Mouse (Mus musculus) natural killer cell, adult 2 months (primary cell): ENCODE results near the gene Fgfr3.

Experiments used
- DNase-seq, 2 experiments: peaks; one replicate each; pipeline ENCODE4 v3.0.0; 2022; ENCODE audit warnings: low spot score in 2 of 2

Fgfr3 gene

DNA sequence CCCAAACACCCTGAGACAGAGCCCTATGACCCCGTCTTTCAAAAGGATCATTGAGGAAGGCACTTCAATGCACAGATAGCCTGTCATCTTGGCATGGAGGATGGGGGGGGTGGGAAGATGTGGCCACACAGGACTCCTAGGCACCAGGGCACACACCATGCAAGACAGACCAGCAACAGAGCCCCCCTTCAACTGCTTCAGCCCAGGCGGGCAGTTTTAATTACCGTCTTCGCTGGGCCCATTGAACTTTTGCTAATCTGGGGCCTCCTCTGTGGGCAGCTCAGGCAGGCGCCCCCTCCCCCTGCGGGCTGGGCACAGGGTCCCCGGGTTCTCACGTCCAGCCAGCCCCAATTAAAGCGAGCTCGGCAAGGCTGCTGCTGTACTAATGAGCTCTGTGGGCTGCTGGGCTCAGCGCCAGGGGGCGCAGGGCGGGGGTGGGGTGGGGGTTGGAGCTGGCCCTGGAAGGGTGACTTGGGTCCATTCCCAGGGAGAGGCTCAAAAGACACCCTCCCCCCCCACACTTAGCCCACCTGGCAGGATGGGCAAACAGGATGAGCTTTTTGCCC lies 23.4 kb upstream of the Fgfr3 start:
- DNase-seq, result no peak

DNA sequence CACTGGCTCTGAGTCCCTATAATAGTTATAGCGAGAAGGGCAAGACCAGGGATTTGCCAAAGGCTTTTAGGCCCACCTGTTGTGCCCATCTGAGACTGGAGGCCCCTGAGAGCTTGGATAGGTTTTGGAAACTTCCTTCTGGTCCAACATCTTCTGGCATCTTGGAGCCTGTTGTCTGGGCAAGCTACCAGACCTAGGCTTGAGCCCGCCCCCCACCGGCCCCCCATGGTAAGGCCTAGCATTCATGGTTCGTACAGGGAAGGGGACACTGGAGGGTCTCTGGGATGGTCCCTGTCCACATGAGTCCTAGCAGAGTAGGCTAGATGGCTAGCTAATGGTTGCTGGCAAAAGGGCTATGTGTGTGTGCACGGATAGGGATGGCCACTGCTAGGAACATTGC lies 22.8 kb upstream of the Fgfr3 start:
- no peak for DNase-seq

GRCm38 (mm10) chr5:33700010-33700409 lies 21.5 kb upstream of the Fgfr3 start:
- no peak for DNase-seq

DNA sequence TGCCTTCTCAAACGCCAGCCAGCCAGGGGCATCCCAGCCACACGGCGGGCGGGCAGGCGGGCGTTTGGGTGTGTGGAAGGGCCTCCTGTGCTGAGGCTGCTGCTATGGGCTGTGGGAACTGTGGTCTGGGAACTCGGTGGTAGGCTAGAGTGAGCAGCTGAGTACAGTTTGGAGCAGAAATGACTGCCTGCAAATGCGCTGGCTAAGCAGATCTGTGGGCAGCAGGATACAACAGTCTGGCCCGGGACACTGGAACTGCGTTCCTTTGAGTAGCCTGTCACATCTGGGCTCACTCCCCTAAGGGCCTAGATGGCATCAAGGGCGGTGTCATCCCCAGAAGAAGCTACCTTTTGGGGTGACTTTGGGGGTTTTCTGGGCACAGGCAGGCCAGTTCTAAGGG lies 19.6 kb upstream of the Fgfr3 start:
- DNase-seq, result no peak

DNA sequence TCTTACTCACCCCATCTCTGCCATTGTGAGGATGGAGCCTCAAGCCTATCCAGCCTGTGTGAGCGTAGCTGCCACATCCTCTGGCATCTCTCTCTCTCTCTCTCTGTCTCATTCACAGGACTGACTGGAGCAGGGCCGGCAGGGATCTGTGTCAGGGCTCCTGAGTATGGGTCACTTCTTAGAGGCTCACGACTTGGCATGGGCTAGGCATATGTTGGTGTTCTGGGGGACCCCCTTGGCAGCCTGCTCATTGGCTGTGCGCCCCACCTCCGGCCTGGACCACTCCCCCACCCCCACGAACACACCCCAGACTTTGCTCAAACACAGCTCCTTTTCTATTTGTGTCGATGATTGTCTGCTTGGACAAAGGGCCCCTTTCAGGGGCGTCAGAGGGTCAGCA lies 17.5 kb upstream of the Fgfr3 start:
- no peak for DNase-seq

GRCm38 (mm10) chr5:33704945-33705611 lies 16.4 kb upstream of the Fgfr3 start:
- DNase-seq, result no peak

DNA sequence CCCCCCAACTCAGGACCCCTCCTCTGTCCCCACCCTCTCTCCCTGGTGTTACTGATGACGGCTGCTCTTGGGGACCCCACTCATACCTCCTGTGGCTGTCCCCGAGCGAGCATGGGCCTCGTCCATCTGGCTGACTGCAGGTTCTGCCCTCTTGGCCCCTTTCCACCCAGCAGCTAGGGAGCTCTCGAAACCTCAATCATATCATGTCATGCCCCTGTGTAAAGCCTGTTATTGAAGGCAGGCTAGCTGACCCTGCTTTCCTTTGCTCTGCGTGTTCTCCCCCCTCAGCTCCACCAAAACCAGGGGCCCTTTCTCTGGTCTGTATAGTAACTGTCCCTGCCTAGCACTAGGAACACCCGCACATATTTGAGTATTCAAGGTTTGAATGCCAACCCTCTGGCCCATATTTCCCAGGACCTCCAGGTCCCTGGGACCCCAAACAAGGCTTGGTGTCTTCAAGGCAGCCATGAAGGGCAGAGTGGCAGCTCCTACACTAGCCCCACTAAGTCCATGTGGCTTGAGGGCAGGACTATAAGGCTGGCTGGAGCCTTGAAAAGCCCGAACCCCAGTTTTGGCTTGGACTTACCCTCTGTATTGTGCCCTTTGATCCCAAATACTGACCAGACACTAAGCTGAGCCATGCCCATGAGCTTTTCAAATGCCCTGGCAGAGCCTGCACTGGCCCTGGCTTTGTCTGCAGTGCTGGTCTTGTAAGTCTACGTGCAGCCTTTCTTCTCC lies 15.7 kb upstream of the Fgfr3 start:
- DNase-seq, result no peak

GRCm38 (mm10) chr5:33706350-33706629 lies 15.2 kb upstream of the Fgfr3 start:
- no peak for DNase-seq

GRCm38 (mm10) chr5:33707163-33707562 lies 14.3 kb upstream of the Fgfr3 start:
- DNase-seq, result no peak

DNA sequence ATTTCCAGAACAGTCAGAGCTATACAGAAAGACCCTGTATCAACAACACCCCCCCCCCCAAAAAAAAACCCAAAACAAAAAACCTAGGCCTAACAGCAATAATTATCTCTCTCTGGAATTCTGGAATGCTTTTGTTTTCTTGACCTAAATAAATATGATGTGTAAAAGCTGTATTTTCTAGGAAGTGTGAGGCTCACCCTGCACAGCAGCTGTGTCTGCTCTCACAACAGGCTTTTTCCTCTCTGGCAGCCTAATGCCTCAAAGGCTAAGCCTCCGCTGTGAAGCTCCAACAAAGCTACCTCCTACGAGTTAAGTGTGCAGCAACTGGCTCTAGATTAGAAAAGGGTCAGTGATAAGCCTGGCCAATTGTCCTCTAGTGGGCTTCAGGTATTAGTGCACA lies 12.4 kb upstream of the Fgfr3 start:
- no peak for DNase-seq

DNA sequence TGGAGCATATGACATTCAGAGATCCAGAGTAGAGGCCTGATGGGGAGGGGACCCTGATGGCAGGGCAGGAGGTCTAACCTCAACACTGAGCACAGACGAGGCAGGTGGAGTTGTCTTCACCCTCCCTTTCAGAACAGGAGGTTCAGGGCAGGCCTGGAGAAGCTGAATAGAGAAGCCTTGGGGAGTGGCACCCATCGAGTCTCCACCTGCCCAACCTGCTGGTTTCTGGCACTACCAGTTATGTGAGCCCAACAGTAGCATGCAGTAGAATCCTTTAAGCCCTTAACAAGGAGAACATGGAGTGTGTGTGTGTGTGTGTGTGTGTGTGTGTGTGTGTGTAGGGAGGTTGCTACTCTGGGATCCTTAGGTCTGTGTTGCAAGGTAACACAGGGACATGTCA lies 8.9 kb upstream of the Fgfr3 start:
- no peak for DNase-seq

GRCm38 (mm10) chr5:33715182-33715581 lies 6.3 kb upstream of the Fgfr3 start:
- no peak for DNase-seq

GRCm38 (mm10) chr5:33716467-33716866 lies 5.0 kb upstream of the Fgfr3 start:
- DNase-seq, result no peak

DNA sequence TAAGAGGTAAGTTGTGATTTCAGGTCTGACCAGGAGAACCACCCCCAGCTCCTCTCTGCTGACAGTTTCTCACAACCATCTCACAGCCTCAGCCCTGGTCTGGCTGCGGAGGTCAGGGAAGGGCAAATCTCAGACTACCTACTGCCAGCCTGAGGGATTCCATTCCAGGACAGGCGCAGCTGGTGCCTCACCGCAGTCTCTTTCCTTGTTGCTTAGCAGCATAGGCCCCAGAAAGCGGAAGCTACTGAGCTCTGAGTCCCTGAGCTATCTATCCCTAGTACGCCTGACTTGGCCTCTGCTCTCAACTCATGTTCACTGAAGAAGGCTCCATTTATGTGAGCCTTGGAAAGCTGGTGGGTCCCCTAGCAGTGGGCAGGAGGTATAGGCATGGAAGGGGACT lies 3.0 kb upstream of the Fgfr3 start:
- DNase-seq, result no peak

DNA sequence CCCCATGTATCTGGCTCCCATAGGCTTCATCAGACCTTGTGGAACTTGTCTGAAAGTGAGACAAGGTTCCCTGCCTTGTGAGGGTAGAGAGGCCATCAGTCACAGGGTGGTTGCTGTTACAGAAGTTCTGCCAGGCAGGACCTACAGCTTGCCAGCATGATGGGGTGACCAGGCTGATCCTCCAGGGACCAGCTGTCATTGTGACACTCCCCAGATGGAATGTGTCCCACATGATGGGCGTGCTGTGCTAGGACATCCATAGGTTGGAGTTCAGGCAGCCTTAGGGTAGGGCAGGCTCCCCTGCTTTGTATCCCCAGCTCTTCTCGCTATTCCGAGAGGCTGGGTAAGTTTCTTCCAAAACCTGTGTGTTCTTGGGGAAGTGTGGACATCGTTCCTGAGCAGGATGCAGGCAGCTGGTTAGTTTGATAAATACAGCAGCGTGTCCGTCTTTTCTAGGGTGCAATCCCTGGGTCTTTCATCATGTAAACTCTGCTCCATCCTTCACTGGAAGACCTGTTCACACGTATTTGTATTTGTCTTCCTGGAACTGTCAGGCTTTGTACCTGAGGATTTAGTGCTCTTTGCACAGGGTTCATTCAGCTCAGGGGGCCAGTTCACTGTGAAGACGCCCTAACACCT lies 503 bp upstream of the Fgfr3 start:
- no peak for DNase-seq

- no peak for DNase-seq
Observed at GRCm38 (mm10) chr5:33722266-33723018, 968 bp downstream of the Fgfr3 start.

GRCm38 (mm10) chr5:33723019-33723640 lies 1.7 kb downstream of the Fgfr3 start:
- DNase-seq, result peak in 1 of 2 experiments; percentile 14

DNA sequence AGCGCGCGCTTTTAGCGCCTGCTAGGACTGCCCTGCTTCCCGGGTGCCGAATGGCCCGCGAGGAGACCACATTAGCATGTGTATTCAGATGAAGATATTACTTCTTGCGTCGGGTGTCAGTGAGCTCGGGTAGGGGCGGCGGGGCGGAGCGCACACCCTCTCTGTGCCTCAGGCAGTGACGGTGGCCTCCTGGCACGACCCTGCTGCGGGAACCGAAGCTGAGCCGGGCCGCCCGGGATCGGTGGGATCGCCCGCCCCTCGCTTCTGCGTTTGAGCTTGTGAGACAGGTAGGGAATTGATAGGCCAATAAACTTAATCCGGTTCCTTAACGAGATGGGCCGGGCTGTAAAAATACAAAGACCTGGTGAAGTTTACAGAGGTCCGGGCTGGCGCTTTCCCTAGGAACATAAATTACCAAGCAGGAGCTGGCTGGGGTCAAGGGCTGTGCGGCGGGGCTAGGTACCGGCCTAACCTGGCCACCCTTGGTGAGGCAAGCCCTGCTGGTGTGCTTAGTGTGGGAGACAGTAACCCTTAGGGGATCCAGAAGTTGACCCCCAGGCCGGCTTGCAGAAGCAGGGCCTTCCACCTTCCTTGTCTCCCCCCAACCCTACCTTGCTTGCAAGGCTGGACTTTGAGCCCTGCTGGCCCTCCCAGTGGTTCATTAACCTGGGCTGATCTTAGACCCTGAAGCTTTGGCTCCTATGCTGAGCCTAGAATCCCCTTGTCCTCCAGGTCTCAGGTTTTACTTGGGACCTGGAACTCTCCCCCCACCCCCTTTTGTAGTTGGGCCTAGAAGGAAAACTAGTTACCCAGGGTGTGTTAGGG lies 2.4 kb downstream of the Fgfr3 start:
- no peak for DNase-seq

DNA sequence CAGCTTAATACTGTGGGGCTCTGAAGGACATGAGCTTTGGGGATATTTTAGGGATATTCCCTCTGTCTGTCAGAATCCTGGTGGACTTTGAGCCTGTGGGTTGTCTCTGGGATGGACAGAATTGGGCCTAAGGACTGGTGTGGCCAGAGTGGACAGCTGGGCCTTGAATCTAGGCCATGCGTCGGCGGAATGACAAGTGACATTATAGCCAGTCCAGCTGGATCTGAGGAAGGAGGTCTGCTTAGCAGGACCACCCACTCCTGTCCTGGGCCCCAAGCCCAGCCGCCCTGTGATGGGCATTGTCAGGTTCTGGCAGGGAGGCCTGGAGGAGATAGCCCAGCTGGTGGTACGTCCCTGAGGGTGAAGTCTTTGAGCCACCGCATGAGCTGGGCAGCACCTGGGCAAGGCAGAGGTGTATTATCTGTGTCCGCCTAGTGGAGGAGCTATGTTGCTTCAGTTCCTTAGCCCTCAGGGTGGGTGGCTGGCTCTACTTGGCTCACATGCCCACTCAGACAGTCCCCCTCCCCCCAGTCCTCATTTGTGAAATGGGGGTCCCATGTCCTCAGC lies 4.7 kb downstream of the Fgfr3 start:
- no peak for DNase-seq

DNA sequence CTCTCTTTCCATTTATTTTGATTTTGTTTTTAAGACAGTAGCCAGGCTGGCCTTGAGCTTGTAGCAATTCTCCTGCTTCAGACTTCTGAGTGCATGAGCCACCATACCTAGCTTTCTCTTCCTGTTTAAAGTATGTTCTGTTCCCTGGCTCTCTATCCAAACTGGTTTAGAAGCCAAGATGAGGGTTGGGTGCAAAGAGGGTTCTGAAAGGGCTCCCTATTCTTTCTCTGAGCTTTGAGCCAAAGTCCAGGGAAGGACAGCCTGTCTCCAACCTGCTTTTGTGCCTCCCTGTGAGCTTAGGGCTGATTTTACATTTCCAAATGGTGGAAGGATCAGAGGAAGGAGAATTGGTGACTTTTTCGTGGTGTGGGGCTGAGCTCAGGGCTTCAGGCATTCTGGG lies 5.4 kb downstream of the Fgfr3 start:
- no peak for DNase-seq

GRCm38 (mm10) chr5:33728841-33729240 lies 7.4 kb downstream of the Fgfr3 start:
- DNase-seq, result no peak
